Mouse (Mus musculus) frontal cortex, postnatal 14 days (tissue): ENCODE measurements at regions not wholly inside any gene's neighbourhood (a gene's known extent, or its start where the extent isn't known, plus 50 kb on each side); places are given as distances from the start of the nearest gene placed in this dataset.

Source experiments
- DNase-seq, 2 experiments: peaks; one replicate each; pipeline ENCODE4 v3.0.0; 2022; ENCODE audit warnings: low spot score in 2 of 2

- DNase-seq, result no peak
Measured at GRCm38 (mm10) chr7:113621316-113621715, 107.7 kb downstream of the Far1 start.

DNA sequence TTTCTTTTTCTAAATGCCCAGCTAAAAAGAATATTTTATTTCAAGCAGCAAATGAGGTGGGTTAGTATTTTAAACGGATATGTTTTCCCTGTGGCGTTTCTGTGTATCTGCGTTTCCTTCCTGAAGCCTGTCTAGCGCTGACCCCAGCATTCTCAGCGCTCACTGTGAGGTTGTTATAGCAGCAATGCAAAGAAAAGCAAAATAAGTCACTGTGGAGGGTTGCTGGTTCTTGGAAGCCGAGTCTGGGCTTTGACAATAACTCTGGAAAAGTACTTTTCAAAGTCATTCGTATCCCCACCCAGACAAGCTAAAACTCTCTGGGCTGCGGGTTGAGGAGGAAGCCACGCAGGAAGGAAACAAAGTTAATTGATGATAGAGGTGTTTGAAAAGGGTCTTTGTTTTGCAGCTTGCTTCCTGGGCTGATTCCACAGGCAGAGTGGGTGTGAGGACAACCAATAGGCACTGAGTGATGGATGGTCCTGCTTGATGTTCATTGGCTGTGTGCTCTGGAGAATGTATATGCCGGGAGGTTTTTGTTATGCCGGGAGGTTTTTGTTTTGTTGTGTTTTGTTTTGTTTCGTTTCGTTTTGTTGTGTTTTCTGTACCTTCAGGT, 108.4 kb downstream of the Far1 start:
- no peak for DNase-seq

GRCm38 (mm10) chr7:113623296-113623695, 109.7 kb downstream of the Far1 start:
- no peak for DNase-seq

GRCm38 (mm10) chr7:113623962-113624361, 110.3 kb downstream of the Far1 start:
- DNase-seq, result no peak

DNA sequence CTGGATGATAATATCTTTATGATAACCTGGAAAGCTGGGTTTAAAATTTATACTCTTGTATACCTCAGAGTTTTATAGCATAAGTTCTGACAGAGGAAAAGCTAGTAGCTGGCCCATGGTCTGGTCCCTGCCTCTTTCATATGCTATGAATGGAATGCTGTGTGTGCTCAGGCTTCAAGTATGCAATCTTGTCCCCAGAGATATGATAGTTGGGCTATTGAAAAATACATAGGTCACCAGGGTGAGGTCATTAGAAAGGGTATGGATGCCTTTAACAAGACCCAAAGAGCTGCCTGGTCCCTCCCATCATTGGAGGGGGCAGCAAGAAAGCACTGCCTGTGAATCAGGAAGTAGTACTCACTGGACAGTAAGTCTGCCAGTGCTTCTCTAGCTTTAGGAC, 113.1 kb downstream of the Far1 start:
- no peak for DNase-seq

DNA sequence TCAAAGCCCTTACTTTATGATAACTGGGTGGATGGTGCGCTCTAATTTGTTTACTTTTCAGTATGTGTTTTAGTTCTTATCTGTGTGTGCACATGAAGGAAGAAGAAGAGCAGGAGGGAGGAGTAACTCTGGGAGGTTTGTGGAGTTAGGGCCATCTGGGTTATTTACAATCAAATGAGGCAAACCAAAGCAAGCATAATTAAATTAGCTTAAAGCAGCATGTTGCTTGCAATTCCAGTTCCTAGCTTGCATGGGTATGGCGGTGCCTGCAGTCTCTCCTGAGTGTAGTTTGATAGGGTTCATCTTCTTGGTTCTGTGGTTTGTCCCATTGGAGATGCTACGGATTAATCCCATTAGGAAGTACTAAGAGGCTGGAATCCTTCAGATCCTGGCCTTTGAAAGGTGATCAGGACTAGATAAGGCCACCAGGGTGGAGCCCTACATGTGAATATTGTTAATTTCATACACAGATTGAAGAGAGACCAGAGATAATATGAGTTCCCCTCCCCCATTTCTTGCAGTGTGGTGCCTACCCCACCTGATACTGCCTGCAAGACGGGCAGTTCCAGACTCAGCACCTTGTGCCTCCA, 123.5 kb downstream of the Far1 start:
- DNase-seq, result no peak

DNA sequence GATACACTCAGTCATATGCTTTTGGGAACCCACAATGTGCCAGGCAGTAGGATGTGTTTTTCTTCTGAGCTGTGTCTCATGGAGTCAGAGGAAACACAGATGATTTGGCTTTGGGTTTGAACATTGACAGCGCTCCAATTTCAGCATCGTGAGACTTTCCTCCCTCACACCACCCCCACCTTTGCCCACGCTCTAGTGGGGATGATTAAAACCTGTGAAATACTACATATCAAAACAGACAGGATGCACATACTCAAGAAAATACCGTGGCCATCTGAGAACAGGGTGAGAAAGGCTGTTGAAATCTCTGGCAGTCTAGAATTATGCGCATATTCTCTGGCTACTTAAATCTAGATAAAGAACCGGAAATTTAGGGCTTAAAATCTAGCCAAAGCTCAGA, 124.5 kb downstream of the Far1 start:
- DNase-seq, result peak; percentile 27 to 67

- no peak for DNase-seq
Measured at GRCm38 (mm10) chr7:113642540-113642939, 123.3 kb upstream of the Spon1 start.

GRCm38 (mm10) chr7:113650631-113651030, 115.2 kb upstream of the Spon1 start:
- DNase-seq, result no peak

GRCm38 (mm10) chr7:113651696-113652095, 114.1 kb upstream of the Spon1 start:
- no peak for DNase-seq

DNA sequence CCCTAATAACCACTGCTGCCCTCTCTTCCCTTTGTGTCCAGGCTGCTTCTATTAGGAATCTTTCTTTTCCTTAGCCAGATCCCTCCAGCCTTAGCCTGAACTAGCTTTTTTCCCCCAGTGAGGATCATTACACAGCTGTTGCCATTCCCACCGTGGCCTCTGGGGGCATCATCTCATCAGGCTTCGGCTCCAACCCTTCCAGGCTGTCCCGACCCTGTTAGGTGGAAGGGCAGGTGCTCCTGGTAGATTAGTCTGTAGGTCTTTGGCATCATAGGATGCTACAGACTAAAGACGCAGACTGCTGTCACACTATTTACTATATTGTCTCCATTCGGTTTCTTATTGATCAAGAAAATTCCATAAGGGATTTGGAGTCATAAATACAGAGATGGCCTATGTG, 112.7 kb upstream of the Spon1 start:
- peak in 1 of 2 experiments; percentile 38 for DNase-seq

- DNase-seq, result no peak
Measured at GRCm38 (mm10) chr7:113655336-113655735, 110.5 kb upstream of the Spon1 start.

GRCm38 (mm10) chr7:113672779-113673595, 92.8 kb upstream of the Spon1 start:
- DNase-seq, result no peak

- DNase-seq, result peak; percentile 15 to 17
Measured at GRCm38 (mm10) chr7:113673596-113673956, 92.2 kb upstream of the Spon1 start.

DNA sequence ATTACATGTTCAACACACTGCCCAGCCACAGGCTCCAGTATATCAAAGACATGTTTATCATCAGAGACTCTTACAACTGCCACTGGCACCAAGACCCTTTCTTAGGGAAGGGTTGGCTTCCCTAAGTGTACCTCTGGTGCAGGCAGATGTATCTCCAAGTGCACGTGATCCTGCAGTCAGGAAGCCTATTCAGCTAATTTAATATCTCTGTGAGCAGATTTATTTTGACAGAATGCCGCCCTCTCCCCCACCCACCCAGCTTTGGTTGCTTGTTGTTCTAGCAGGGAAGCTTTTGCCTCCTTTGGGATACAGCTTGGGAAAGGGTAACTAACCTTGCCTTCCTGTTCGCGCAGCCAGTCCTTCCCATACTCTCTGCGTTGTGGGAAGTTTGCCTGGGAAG, 83.5 kb upstream of the Spon1 start:
- no peak for DNase-seq

DNA sequence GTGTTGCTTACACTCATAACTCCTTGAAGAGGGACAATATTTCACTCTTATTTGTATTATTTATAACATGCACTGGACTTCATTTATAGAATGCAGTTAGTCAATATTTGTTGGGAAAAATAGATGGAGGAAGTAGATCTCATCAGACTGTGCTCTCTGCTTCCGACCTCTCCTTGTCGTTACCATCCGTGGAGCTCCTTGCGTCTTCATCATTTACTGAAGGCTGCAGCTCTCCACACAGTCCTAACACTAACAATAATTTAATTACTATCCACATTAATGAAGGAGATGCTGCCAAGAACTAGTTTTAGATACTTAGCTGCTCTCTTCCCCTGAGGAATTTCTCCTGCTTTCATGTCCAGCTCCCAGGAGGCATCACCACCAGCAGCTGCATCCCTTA, 80.4 kb upstream of the Spon1 start:
- DNase-seq, result no peak

DNA sequence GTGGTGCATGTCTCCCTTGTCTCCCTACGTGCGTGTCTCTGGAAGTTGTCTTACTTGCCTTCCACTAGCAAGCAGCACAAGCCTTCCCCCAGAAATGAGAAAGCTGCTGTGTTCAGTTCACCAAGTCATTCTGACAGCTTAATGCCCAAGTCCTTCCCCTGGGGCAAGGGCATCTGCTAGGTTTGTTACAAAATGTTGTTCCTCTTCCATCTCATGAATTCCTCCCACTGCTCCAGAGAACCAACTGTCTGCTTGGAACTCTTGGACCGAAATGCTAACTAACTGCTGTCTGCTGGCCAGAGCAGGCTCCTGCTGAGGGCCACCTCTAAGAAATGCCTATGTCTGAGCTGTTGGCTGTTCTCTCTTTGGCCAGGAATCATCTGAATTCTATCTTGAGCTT, 79.3 kb upstream of the Spon1 start:
- no peak for DNase-seq

DNA sequence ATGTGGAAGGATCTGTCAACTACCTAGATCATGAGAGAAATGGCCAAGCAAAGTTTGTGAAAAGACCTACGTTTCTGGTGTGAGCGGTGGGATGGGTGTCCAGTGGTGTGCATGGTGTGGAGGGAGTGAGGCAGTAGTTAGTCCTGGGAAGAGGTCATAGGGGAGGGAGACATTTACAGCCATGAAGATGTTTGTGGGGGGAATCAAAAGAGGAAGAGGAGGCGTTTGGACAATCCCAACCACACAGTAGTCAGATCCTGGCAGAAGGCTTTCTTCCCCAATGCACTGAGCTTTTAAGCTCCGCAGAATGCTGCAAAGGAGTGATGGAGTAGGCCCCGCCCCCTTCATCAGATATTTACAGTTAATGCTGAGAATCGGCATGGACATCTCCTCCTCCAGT, 78.2 kb upstream of the Spon1 start:
- no peak for DNase-seq

GRCm38 (mm10) chr7:113688231-113688669, 77.5 kb upstream of the Spon1 start:
- no peak for DNase-seq

DNA sequence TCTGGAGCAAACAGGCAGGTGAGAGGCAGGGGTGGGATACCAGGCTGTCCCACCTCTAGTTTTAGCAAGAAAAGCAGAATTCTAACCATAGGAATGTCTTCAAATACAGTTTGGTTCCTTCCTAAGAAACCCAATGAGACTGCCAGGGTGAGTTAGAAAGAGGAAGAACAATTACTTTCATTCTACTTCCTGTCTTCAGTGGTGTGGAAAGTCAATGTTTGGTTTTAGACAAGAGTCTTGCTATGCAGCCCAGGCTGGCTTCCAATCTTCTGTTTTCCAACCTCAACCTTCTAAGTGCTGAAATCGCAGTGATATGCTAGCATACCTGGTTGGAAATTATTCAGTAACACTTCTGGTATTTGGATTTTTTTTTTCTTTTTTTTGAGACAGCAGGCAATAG, 77.1 kb upstream of the Spon1 start:
- DNase-seq, result no peak

- no peak for DNase-seq
Measured at GRCm38 (mm10) chr7:113689131-113689530, 76.7 kb upstream of the Spon1 start.

DNA sequence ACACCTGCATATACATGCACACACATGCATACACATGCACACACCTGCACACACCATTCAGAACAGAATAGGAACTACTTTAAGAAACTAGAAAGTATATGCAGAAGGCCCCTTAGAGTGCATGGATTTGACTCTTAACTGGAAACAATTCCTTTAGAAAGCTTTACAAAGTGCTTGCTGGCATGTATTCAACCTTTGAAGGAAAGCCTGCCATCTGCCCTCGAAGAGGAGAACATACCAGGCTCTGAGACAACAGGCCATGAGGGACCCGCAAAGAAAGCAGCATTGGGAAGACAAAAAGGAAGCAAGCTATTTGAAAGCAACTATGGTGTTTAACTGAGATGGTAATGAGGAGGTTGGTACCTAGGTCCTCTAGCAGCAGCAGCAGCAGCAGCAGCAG, 74.0 kb upstream of the Spon1 start:
- DNase-seq, result no peak

- DNase-seq, result no peak
Measured at GRCm38 (mm10) chr7:113693526-113693925, 72.3 kb upstream of the Spon1 start.
